Mouse (Mus musculus): ENCODE results near the gene Brpf3. TPM values are rescaled to one million over a fixed set of nuclear protein-coding genes. Genes with fewer than 3 reads are reported as not detected.
A peak's percentile ranks its signal among the peaks of the same experiment; 100 is the strongest.

The Brpf3 gene
- polyA plus RNA-seq, 1 experiment from 2014 or later, result 5.2 TPM

DNA sequence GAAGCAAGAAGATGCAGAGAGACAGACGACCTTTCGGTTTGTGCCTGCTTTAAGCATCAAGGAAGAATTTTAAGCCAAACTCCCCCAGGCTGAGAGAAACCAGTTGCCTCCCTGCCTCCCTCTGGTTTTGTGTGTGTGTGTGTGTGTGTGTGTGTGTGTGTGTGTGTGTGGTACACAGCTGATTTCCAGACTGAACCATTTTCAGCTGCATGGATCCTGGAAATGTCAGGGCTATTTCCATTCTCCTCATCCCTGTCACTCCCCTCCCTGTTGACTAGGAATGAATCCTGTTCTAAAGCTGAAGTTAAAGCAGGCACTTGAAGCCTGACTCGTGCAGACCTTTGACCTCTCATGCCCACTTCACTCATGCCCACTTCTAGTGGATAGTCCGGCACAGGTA, 73.3 kb downstream of the Brpf3 start:
- 88% methylated on average over 4 of the region's 4 CpGs for WGBS
- H3K36me3 ChIP-seq (ENCODE audit: control insufficient read depth, insufficient read depth, low read length), result no peaks in the 10 kb centered on the region
- no peak overlapping the region for H3K4me2 ChIP-seq (replicated peaks; ENCODE audit: low read depth)
- no peak for TF ChIP-seq CTCF (IDR thresholded peaks at IDR 0.05; ENCODE audit: low read depth)
- TF ChIP-seq EP300 (optimal IDR thresholded peaks at IDR 0.05), result no peak
- no peak overlapping the region for H3K27ac ChIP-seq (replicated peaks)
- H3K27me3 ChIP-seq (ENCODE audit: control insufficient read depth, insufficient read depth, low read length), result no peaks in the 10 kb centered on the region
- DNase-seq (ENCODE audit: low spot score), result no peak
- no peak overlapping the region for H3K4me3 ChIP-seq (ENCODE audit: low read depth, low read length)
- no peak overlapping the region for H3K9ac ChIP-seq (ENCODE audit: low read length)
- no peaks in the 10 kb centered on the region for H3K4me1 ChIP-seq (replicated peaks; ENCODE audit: control insufficient read depth, insufficient read depth)
- no peak for ATAC-seq (ENCODE audit: low FRiP score, low TSS enrichment)
- H3K9me3 ChIP-seq (ENCODE audit: control insufficient read depth, low read length), result no peaks in the 10 kb centered on the region

GRCm38 (mm10) chr17:28874825-28875224, 73.9 kb downstream of the Brpf3 start:
- Histone ChIP-seq H3K4me1 (replicated peaks; ENCODE audit: control insufficient read depth, insufficient read depth) (no peaks in the 10 kb centered on the region), H3K4me2 (replicated peaks; ENCODE audit: low read depth) (no peak overlapping the region), H3K9me3 (ENCODE audit: control insufficient read depth, low read length) (no peaks in the 10 kb centered on the region), H3K27ac (replicated peaks) (peak overlapping the region; percentile 18; the same call in 1 of the 2 replicates), H3K27me3 (ENCODE audit: control insufficient read depth, insufficient read depth, low read length) (no peaks in the 10 kb centered on the region), H3K36me3 (ENCODE audit: control insufficient read depth, insufficient read depth, low read length) (no peaks in the 10 kb centered on the region), H3K9ac (ENCODE audit: low read length) (no peak overlapping the region), H3K4me3 (ENCODE audit: low read depth, low read length) (no peak overlapping the region)
- no peak for TF ChIP-seq CTCF (IDR thresholded peaks at IDR 0.05; ENCODE audit: low read depth)
- TF ChIP-seq EP300 (optimal IDR thresholded peaks at IDR 0.05), result no peak
- DNase-seq (ENCODE audit: low spot score), result peak; percentile 79
- WGBS, result 33% methylated on average over 7 of the region's 7 CpGs
- peak; percentile 74 for ATAC-seq (ENCODE audit: low FRiP score, low TSS enrichment)

DNA sequence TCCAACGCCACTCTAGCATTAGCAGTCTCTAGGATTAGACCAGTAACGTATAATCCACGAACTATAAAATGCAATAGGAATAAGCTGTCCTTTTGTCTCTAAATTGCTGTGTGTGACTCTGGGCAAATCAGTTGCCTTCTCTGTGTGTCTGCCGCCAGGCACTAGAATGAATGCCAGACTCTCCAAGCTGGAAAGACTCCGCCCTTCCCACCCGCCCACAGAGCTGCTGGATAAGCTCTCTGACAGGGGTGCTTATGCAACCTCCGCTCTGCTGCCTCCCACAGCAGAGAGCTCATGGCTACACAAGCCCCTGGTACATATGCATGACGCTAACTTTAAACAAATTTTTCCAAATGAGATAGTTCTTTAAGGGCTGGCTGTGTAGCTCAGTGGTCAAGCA, 74.4 kb downstream of the Brpf3 start:
- peak; percentile 83 for DNase-seq (ENCODE audit: low spot score)
- peak; percentile 27 for TF ChIP-seq CTCF (IDR thresholded peaks at IDR 0.05; ENCODE audit: low read depth)
- no peak for TF ChIP-seq EP300 (optimal IDR thresholded peaks at IDR 0.05)
- no peaks in the 10 kb centered on the region for H3K9me3 ChIP-seq (ENCODE audit: control insufficient read depth, low read length)
- no peak overlapping the region for H3K4me3 ChIP-seq (ENCODE audit: low read depth, low read length)
- 32% methylated on average over 8 of the region's 8 CpGs for WGBS
- H3K4me2 ChIP-seq (replicated peaks; ENCODE audit: low read depth), result no peak overlapping the region
- H3K4me1 ChIP-seq (replicated peaks; ENCODE audit: control insufficient read depth, insufficient read depth), result 0 out of 2 replicates have a peak, but pooled peaks cover 3% of the 10 kb centered on the region
- H3K36me3 ChIP-seq (ENCODE audit: control insufficient read depth, insufficient read depth, low read length), result no peaks in the 10 kb centered on the region
- H3K9ac ChIP-seq (ENCODE audit: low read length), result no peak overlapping the region
- H3K27ac ChIP-seq (replicated peaks), result peak overlapping the region; percentile 18; the same call in 1 of the 2 replicates
- H3K27me3 ChIP-seq (ENCODE audit: control insufficient read depth, insufficient read depth, low read length), result no peaks in the 10 kb centered on the region
- peak; percentile 72 for ATAC-seq (ENCODE audit: low FRiP score, low TSS enrichment)

GRCm38 (mm10) chr17:28876331-28876730, 75.4 kb downstream of the Brpf3 start:
- TF ChIP-seq EP300 (optimal IDR thresholded peaks at IDR 0.05) (no peak), CTCF (IDR thresholded peaks at IDR 0.05; ENCODE audit: low read depth) (no peak)
- ATAC-seq (ENCODE audit: low FRiP score, low TSS enrichment) (no peak), DNase-seq (ENCODE audit: low spot score) (no peak)
- Histone ChIP-seq H3K27me3 (ENCODE audit: control insufficient read depth, insufficient read depth, low read length) (no peaks in the 10 kb centered on the region), H3K9me3 (ENCODE audit: control insufficient read depth, low read length) (no peaks in the 10 kb centered on the region), H3K9ac (ENCODE audit: low read length) (no peak overlapping the region), H3K4me1 (replicated peaks; ENCODE audit: control insufficient read depth, insufficient read depth) (0 out of 2 replicates have a peak, but pooled peaks cover 3% of the 10 kb centered on the region), H3K36me3 (ENCODE audit: control insufficient read depth, insufficient read depth, low read length) (no peaks in the 10 kb centered on the region), H3K27ac (replicated peaks) (no peak overlapping the region), H3K4me3 (ENCODE audit: low read depth, low read length) (no peak overlapping the region), H3K4me2 (replicated peaks; ENCODE audit: low read depth) (no peak overlapping the region)
- 68% methylated on average over 5 of the region's 5 CpGs for WGBS

DNA sequence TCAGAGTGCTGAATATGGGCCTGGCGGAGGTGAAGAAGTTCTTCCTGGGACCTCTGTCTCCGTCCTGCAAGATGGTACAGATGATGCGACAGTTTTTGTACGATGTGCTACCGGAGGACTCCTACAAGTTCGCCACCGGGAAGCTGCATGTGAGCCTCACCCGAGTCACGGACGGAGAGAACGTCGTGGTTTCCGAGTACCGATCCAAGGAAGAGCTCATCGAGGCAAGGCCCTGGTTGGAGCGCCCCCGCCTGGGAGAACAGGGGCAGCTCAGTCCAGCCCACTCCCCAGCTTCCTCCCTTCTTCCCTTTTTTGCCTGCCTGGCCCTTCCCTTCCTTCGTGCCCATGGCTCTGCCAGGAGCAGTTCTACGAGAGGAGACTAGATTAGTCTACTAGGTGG, 75.9 kb downstream of the Brpf3 start:
- WGBS, result 24% methylated on average over 19 of the region's 19 CpGs
- Histone ChIP-seq H3K27ac (replicated peaks) (no peak overlapping the region), H3K27me3 (ENCODE audit: control insufficient read depth, insufficient read depth, low read length) (no peaks in the 10 kb centered on the region), H3K4me2 (replicated peaks; ENCODE audit: low read depth) (no peak overlapping the region), H3K4me3 (ENCODE audit: low read depth, low read length) (no peak overlapping the region), H3K9ac (ENCODE audit: low read length) (no peak overlapping the region), H3K36me3 (ENCODE audit: control insufficient read depth, insufficient read depth, low read length) (no peaks in the 10 kb centered on the region), H3K9me3 (ENCODE audit: control insufficient read depth, low read length) (no peaks in the 10 kb centered on the region), H3K4me1 (replicated peaks; ENCODE audit: control insufficient read depth, insufficient read depth) (0 out of 2 replicates have a peak, but pooled peaks cover 3% of the 10 kb centered on the region)
- no peak for ATAC-seq (ENCODE audit: low FRiP score, low TSS enrichment)
- TF ChIP-seq CTCF (IDR thresholded peaks at IDR 0.05; ENCODE audit: low read depth) (peak; percentile 69), EP300 (optimal IDR thresholded peaks at IDR 0.05) (no peak)
- peak; percentile 55 for DNase-seq (ENCODE audit: low spot score)

GRCm38 (mm10) chr17:28879931-28880391, 79.1 kb downstream of the Brpf3 start:
- Histone ChIP-seq H3K27ac (replicated peaks) (no peak overlapping the region), H3K4me2 (replicated peaks; ENCODE audit: low read depth) (no peak overlapping the region), H3K9ac (ENCODE audit: low read length) (no peak overlapping the region), H3K27me3 (ENCODE audit: control insufficient read depth, insufficient read depth, low read length) (no peaks in the 10 kb centered on the region), H3K36me3 (ENCODE audit: control insufficient read depth, insufficient read depth, low read length) (no peaks in the 10 kb centered on the region), H3K4me3 (ENCODE audit: low read depth, low read length) (no peak overlapping the region), H3K4me1 (replicated peaks; ENCODE audit: control insufficient read depth, insufficient read depth) (0 out of 2 replicates have a peak, but pooled peaks cover 3% of the 10 kb centered on the region), H3K9me3 (ENCODE audit: control insufficient read depth, low read length) (no peaks in the 10 kb centered on the region)
- TF ChIP-seq CTCF (IDR thresholded peaks at IDR 0.05; ENCODE audit: low read depth), result peak; percentile 96
- TF ChIP-seq EP300 (optimal IDR thresholded peaks at IDR 0.05), result no peak
- peak; percentile 14; the same call in 1 of the 2 replicates for ATAC-seq (ENCODE audit: low FRiP score, low TSS enrichment)
- 4% methylated on average over 18 of the region's 18 CpGs for whole genome bisulfite sequencing
- peak; percentile 87 for DNase-seq (ENCODE audit: low spot score)
